Mouse (Mus musculus) Patski (cell line): ENCODE data around the gene Adgrl2. TPM values are rescaled to one million over a fixed set of nuclear protein-coding genes. Genes with fewer than 3 reads are reported as not detected.
A peak's percentile ranks its signal among the peaks of the same experiment; 100 is the strongest.

Experiments used
- ATAC-seq: fragments of 100-300 bp; one replicate; pipeline ENCODE4 v1.8.0; 2021
- CTCF ChIA-PET: fragments of 350-600 bp; sonication (Branson Sonifier 250); formaldehyde crosslinking; loops from one replicate; lab custom pipeline; 2022; ENCODE audit warnings: inconsistent platforms; lab: Charles Lee
- POLR2A ChIA-PET: fragments of 350-600 bp; sonication (Branson Sonifier 250); formaldehyde crosslinking; loops from one replicate; lab custom pipeline; 2022; ENCODE audit warnings: antibody characterized with exemption, inconsistent platforms; lab: Charles Lee
- DNase-seq: peaks from one replicate; pipeline ENCODE4 v3.0.0-alpha.2; 2011; ENCODE audit warnings: low read depth, low spot score
- H3K27me3 ChIP-seq: fragments of 371-371 bp; one replicate; pipeline ENCODE4 v1.5.1; 2021
- CTCF ChIP-seq: fragments of 100-300 bp; IDR thresholded peaks from one replicate; pipeline ENCODE4 v1.5.1; 2021
- in situ Hi-C: fragments of 300-500 bp; cut with MboI; formaldehyde crosslinking; loops from 3 replicates; pipeline ENCODE4 v1.11.1; 2018; ENCODE audit warnings: low pct_unique_long_range_greater_than_20kb, mixed read lengths
- polyA plus RNA-seq: library from polyadenylated mRNA; unstranded; gene quantifications from one replicate; pipeline ENCODE4 v1.2.3, GENCODE M21; 2021

Gene Adgrl2
- polyA plus RNA-seq, 1 experiment from 2014 or later: 107 TPM

GRCm38 (mm10) chr3:148821632-148822031 is 168.7 kb downstream of the Adgrl2 start:
- DNase-seq (no peak), ATAC-seq (no peak)
- no peaks in the 10 kb centered on the region for H3K27me3 ChIP-seq
- TF ChIP-seq CTCF: no peak
- POLR2A ChIA-PET: interaction anchor here (0.8 kb wide), 1 partner anchor 217 kb away, joined by 3 read pairs; no protein-coding TSS in a partner anchor
- in situ Hi-C loops: no loop called here
- CTCF ChIA-PET: interaction anchor here (1.2 to 1.5 kb wide), 3 partner anchors 20 to 189 kb away, joined by 3 read pairs; no protein-coding TSS in a partner anchor

DNA sequence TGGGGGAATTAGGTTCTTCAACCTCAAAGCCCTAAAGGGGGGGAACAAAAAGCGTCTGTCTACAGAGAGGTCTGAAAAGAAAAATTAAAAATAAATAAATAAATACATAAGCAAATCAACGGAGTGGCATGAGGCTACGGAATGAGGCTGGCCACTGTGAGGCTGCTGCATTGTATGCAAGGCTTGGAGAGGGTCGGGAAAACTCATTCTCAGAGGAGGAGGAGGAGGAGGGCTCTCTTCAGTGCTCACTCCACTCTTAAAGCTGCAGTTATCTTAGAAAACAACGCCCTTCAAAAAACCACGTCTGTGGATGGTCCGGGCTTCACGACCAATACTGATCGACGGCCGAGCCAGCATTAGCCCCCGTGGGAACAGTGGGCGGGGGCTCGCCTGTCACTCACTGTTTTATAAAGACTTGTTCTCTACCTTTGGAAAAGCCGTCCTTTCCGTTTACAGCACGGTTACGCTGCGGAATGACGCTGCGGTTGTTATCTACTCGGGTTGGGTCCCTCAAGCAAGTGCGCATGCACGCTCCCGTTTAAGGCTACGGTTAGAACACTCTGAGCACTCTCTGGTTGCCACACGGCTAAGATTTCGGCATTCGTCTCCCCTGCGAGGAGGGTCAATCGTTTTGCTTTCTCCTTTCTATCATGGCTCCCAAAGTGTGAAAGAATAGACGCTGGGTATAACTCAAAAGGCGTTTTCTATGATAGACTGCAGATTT is 170.9 kb downstream of the Adgrl2 start:
- H3K27me3 ChIP-seq: no peaks in the 10 kb centered on the region
- CTCF ChIA-PET: no interaction called here
- ATAC-seq: no peak
- DNase-seq: no peak
- POLR2A ChIA-PET: no interaction called here
- in situ Hi-C loops: no loop called here
- no peak for TF ChIP-seq CTCF

DNA sequence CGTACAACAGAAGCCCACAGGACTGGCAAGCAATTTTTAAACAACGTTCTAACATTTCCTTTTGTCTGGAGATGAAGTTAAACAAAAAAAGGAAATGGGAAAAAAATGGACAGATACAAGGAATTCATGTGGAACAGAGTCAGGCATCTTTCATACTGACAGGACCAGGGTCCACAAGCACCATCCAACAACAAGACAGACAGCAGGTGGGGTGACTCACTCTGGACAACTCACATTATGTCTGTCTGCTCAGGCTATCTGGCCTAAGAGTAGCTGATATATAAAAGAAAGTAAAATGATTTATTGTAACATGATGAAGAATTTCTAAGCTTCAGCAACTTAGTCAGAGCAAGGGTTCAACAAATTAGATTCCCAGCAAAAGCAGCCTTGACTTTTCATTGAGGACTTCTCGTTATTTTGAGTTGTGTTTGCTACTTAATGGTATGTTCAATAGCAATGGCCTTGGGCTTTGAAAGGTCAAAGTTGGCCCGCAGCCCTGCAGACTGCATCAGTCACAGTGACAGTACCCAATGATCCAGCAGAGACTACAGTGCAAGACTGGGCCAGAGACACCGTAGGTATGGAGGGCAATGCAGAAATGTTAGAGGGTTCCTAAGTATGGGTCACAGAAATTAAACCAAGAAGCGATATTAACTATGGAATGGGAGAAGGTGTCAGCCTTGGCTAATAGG is 171.8 kb downstream of the Adgrl2 start:
- no peak for DNase-seq
- no peak for ATAC-seq
- in situ Hi-C loops: no loop called here
- ChIA-PET POLR2A (interaction anchor here (0.5 kb wide), 1 partner anchor 470 kb away, joined by 9 read pairs; no protein-coding TSS in a partner anchor), CTCF (no interaction called here)
- no peaks in the 10 kb centered on the region for H3K27me3 ChIP-seq
- no peak for TF ChIP-seq CTCF

DNA sequence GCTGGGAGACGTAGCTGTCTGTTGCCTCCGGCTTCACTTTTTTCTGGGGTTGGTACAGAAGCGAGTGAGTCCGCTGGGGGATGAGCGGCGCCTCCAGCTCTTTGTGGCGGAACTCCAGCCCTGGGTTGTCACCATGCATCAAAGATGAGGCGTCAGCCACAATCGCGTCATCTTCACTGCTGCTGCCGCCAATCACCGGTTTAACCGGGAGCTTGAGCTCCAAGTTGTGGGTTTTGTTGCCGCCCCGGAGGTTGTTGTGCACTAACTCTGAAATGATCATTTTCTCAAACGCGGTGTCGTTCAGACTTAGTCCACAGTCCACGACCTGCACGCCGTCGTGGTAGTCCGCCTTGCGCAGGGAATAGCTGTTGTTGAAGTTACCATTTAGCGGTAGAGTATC is 172.9 kb downstream of the Adgrl2 start:
- ATAC-seq: no peak
- no peak for TF ChIP-seq CTCF
- DNase-seq: no peak
- H3K27me3 ChIP-seq: no peaks in the 10 kb centered on the region
- ChIA-PET POLR2A (no interaction called here), CTCF (interaction anchor here (1.2 kb wide), 1 partner anchor 49 kb away, joined by 3 read pairs; no protein-coding TSS in a partner anchor)
- in situ Hi-C loops: no loop called here

GRCm38 (mm10) chr3:148813121-148813520 is 177.2 kb downstream of the Adgrl2 start:
- in situ Hi-C loops: no loop called here
- ATAC-seq: no peak
- H3K27me3 ChIP-seq: no peaks in the 10 kb centered on the region
- no peak for TF ChIP-seq CTCF
- ChIA-PET POLR2A (interaction anchor here (1.5 kb wide), 1 partner anchor 11 kb away, joined by 3 read pairs; no protein-coding TSS in a partner anchor), CTCF (interaction anchor here (1.0 kb wide), 1 partner anchor 13 kb away, joined by 6 read pairs; no protein-coding TSS in a partner anchor)
- no peak for DNase-seq

GRCm38 (mm10) chr3:148812059-148812458 is 178.3 kb downstream of the Adgrl2 start:
- no peaks in the 10 kb centered on the region for H3K27me3 ChIP-seq
- TF ChIP-seq CTCF: no peak
- ATAC-seq: peak; percentile 60
- CTCF ChIA-PET: interaction anchor here (1.0 kb wide), 1 partner anchor 14 kb away, joined by 6 read pairs; no protein-coding TSS in a partner anchor
- POLR2A ChIA-PET: interaction anchor here (0.6 to 1.5 kb wide), 2 partner anchors 12 to 67 kb away, joined by 3 to 4 read pairs; no protein-coding TSS in a partner anchor
- no peak for DNase-seq
- in situ Hi-C loops: no loop called here

- in situ Hi-C loops: no loop called here
- ATAC-seq (no peak), DNase-seq (no peak)
- ChIA-PET CTCF (no interaction called here), POLR2A (interaction anchor here (0.6 kb wide), 1 partner anchor 230 kb away, joined by 4 read pairs; no protein-coding TSS in a partner anchor)
- TF ChIP-seq CTCF: no peak
- H3K27me3 ChIP-seq: no peaks in the 10 kb centered on the region
Measured at GRCm38 (mm10) chr3:148806977-148807376, 183.4 kb downstream of the Adgrl2 start.

- TF ChIP-seq CTCF: no peak
- DNase-seq (no peak), ATAC-seq (no peak)
- CTCF ChIA-PET: interaction anchor here (1.6 kb wide), 2 partner anchors 11 to 17 kb away, joined by 3 to 7 read pairs; no protein-coding TSS in a partner anchor
- POLR2A ChIA-PET: no interaction called here
- no peaks in the 10 kb centered on the region for H3K27me3 ChIP-seq
- in situ Hi-C loops: no loop called here
Measured at GRCm38 (mm10) chr3:148793286-148793913, 197.0 kb downstream of the Adgrl2 start.

- POLR2A ChIA-PET: no interaction called here
Measured at GRCm38 (mm10) chr3:148770310-148770709, 220.0 kb downstream of the Adgrl2 start.

More at GRCm38 (mm10) chr3:148770310-148770709, 220.0 kb downstream of the Adgrl2 start:
- in situ Hi-C loops: no loop called here
- TF ChIP-seq CTCF: no peak
- DNase-seq (no peak), ATAC-seq (no peak)
- H3K27me3 ChIP-seq: no peaks in the 10 kb centered on the region
- CTCF ChIA-PET: interaction anchor here (1.8 kb wide), 1 partner anchor 12 kb away, joined by 4 read pairs; no protein-coding TSS in a partner anchor
